Mouse (Mus musculus): ENCODE measurements around the gene Ctnna2.

GRCm38 (mm10) chr6:77335537-77335936, 644.0 kb downstream of the Ctnna2 start:
- TF ChIP-seq POLR2A (IDR thresholded peaks at IDR 0.05; ENCODE audit: extremely low read depth, insufficient read depth, low read length) (no peak), CTCF (IDR thresholded peaks at IDR 0.05; ENCODE audit: low read depth, low read length) (no peak)
